Mouse (Mus musculus): ENCODE results near the gene Rasa2. TPM values are rescaled to one million over a fixed set of nuclear protein-coding genes. Genes with fewer than 3 reads are reported as not detected.
"Not testable (repeated sequence)": the region's sequence is repeated elsewhere in the genome, so short reads cannot be mapped to it uniquely, and the experiment has no call there.

The Rasa2 gene
- polyA plus RNA-seq, 1 experiment from 2014 or later = 14.0 TPM

- no peak overlapping the region for H3K27ac ChIP-seq (ENCODE audit: low read depth, low read length)
- no peak overlapping the region for H3K9ac ChIP-seq (ENCODE audit: low read length)
- H3K27me3 ChIP-seq (ENCODE audit: control insufficient read depth, insufficient read depth, low read length) = no peaks in the 10 kb centered on the region
- WGBS = 83% methylated on average over 6 of the region's 6 CpGs
- no peaks in the 10 kb centered on the region for H3K9me3 ChIP-seq (ENCODE audit: control insufficient read depth, low read length)
- H3K4me3 ChIP-seq (ENCODE audit: low read depth, low read length) = no peak overlapping the region
- no peaks in the 10 kb centered on the region for H3K36me3 ChIP-seq (ENCODE audit: control insufficient read depth, insufficient read depth, low read length)
- H3K4me1 ChIP-seq (ENCODE audit: control insufficient read depth, insufficient read depth, low read length) = peaks cover 5% of the 10 kb centered on the region; the same call in 1 of the 2 replicates
- H3K4me2 ChIP-seq = no peak overlapping the region
- DNase-seq (ENCODE audit: low spot score, missing footprints) = no peak
- ATAC-seq (ENCODE audit: low FRiP score) = no peak
Observed at GRCm38 (mm10) chr9:96533476-96533875, 97.9 kb downstream of the Rasa2 start.

DNA sequence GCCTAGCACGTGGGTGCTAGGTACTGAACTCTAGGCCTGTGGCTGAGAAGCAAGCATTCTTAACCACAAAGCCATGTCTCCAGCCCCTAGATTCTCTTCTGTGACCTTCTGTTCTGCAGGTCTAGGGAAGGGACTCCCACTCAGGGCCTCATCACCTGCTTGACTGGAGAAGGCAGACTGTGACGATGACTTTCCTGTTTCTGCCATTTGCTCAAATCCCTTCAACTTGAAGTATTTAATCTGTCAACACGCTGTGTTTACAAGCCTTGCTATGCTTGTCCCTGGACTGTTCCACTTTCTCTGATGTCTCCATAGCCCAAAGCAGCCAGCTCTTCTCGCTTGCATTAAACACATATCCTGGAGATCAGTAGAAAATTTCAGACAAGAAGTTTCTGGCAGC, 98.9 kb downstream of the Rasa2 start:
- no peaks in the 10 kb centered on the region for H3K9me3 ChIP-seq (ENCODE audit: control insufficient read depth, low read length)
- H3K27me3 ChIP-seq (ENCODE audit: control insufficient read depth, insufficient read depth, low read length) = no peaks in the 10 kb centered on the region
- WGBS = 88% methylated on average over 4 of the region's 4 CpGs
- H3K4me1 ChIP-seq (ENCODE audit: control insufficient read depth, insufficient read depth, low read length) = peaks cover 5% of the 10 kb centered on the region; the same call in 1 of the 2 replicates
- ATAC-seq (ENCODE audit: low FRiP score) = no peak
- H3K4me2 ChIP-seq = no peak overlapping the region
- no peaks in the 10 kb centered on the region for H3K36me3 ChIP-seq (ENCODE audit: control insufficient read depth, insufficient read depth, low read length)
- no peak for DNase-seq (ENCODE audit: low spot score, missing footprints)
- no peak overlapping the region for H3K4me3 ChIP-seq (ENCODE audit: low read depth, low read length)
- no peak overlapping the region for H3K27ac ChIP-seq (ENCODE audit: low read depth, low read length)
- H3K9ac ChIP-seq (ENCODE audit: low read length) = no peak overlapping the region

- H3K27ac ChIP-seq (ENCODE audit: low read depth, low read length) = no peak overlapping the region
- H3K27me3 ChIP-seq (ENCODE audit: control insufficient read depth, insufficient read depth, low read length) = no peaks in the 10 kb centered on the region
- H3K4me1 ChIP-seq (ENCODE audit: control insufficient read depth, insufficient read depth, low read length) = no peaks in the 10 kb centered on the region
- 84% methylated on average over 11 of the region's 11 CpGs for WGBS
- no peak overlapping the region for H3K4me2 ChIP-seq
- no peak overlapping the region for H3K9ac ChIP-seq (ENCODE audit: low read length)
- DNase-seq (ENCODE audit: low spot score, missing footprints) (no peak), ATAC-seq (ENCODE audit: low FRiP score) (no peak)
- H3K36me3 ChIP-seq (ENCODE audit: control insufficient read depth, insufficient read depth, low read length) = no peaks in the 10 kb centered on the region
- H3K4me3 ChIP-seq (ENCODE audit: low read depth, low read length) = no peak overlapping the region
- H3K9me3 ChIP-seq (ENCODE audit: control insufficient read depth, low read length) = no peaks in the 10 kb centered on the region
Observed at GRCm38 (mm10) chr9:96530674-96531081, 100.7 kb downstream of the Rasa2 start.

DNA sequence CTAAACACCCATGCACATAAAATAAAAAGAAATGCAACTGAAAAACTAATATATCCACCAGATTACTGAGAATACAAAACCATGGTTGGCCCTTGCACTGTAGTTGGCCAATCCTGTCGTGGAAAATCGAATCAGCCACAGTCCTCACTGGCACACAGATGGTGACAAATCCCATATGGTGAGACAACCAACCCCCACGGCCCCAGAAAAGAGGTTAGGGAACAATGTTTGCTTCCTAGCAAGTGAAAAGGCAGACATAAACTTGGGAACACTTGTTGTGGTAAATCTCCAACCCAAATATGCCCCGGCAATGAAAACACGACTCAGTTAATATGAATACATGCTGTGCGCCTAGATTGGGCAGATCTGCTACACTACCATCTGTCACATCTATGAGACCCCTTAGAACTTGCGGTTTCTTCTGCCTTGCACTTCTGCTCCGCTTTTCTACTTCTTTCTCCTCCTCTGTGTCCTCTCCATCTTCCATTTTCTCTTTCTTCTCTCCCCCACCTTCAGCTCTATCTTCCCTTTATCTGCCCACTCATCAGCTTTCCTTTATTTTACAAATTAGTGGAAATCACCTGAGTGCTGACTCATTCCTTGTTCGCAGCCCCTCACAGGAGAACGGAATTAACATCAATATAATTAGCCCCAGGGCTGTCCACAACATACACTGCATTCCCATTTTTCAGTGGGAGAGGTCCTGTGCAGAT, 101.3 kb downstream of the Rasa2 start:
- Histone ChIP-seq H3K27me3 (ENCODE audit: control insufficient read depth, insufficient read depth, low read length) (no peaks in the 10 kb centered on the region), H3K27ac (ENCODE audit: low read depth, low read length) (no peak overlapping the region), H3K4me3 (ENCODE audit: low read depth, low read length) (no peak overlapping the region), H3K9me3 (ENCODE audit: control insufficient read depth, low read length) (no peaks in the 10 kb centered on the region), H3K9ac (ENCODE audit: low read length) (no peak overlapping the region), H3K4me1 (ENCODE audit: control insufficient read depth, insufficient read depth, low read length) (no peaks in the 10 kb centered on the region), H3K4me2 (no peak overlapping the region), H3K36me3 (ENCODE audit: control insufficient read depth, insufficient read depth, low read length) (no peaks in the 10 kb centered on the region)
- no peak for ATAC-seq (ENCODE audit: low FRiP score)
- DNase-seq (ENCODE audit: low spot score, missing footprints) = no peak
- WGBS = 76% methylated on average over 10 of the region's 10 CpGs

DNA sequence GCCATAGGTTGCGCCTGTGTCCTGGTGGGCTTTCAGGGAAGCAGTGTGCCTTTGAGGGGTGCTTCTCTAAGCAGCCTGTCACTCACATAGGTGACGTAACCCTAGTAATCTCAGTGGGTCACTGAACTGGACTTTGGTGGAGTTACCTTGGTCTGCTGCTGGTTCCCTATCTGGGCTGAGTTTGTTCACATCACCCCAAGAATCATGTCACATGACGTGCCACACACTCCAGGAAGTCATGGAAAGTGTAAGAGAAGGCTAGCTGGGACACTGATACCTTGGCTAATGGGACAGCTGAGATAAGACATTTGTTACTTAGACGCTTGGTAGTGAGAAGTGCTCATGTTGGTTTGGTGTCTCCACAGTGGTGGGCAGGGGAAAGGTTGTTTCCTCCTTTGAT, 105.4 kb downstream of the Rasa2 start:
- Histone ChIP-seq H3K36me3 (ENCODE audit: control insufficient read depth, insufficient read depth, low read length) (no peaks in the 10 kb centered on the region), H3K27me3 (ENCODE audit: control insufficient read depth, insufficient read depth, low read length) (no peaks in the 10 kb centered on the region), H3K9ac (ENCODE audit: low read length) (no peak overlapping the region), H3K4me1 (ENCODE audit: control insufficient read depth, insufficient read depth, low read length) (no peaks in the 10 kb centered on the region), H3K4me2 (no peak overlapping the region), H3K4me3 (ENCODE audit: low read depth, low read length) (no peak overlapping the region), H3K9me3 (ENCODE audit: control insufficient read depth, low read length) (no peaks in the 10 kb centered on the region), H3K27ac (ENCODE audit: low read depth, low read length) (no peak overlapping the region)
- ATAC-seq (ENCODE audit: low FRiP score) (no peak), DNase-seq (ENCODE audit: low spot score, missing footprints) (no peak)
- WGBS = 76% methylated on average over 4 of the region's 4 CpGs

DNA sequence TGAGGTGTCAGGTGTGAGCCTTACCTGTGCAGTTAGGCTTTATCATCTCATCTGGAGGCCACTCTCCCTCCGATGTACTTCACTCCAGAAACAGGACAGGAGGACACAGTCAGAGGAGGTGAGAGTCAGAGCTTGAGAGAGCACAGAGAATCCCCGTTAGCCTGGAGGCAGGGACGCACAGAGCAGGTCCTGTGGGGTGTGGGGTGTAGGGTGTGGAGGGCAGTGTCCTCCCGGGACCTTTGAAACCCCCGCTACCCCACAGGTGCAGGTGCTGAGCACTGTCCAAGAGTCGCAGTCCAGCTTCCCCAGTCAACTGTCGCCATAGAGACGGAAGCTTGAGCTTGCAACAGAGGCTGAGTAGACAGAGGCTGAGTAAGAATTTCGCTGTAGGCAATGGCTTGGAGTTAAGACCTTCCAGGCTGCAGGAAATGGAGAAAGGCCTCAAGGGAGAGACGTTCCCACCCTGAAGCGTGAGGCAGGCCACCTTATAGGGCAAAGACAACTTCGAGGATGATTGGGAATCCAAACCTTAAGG, 106.4 kb downstream of the Rasa2 start, which contains the start of gene Gm28729:
Gene Gm28729, minus strand, starts transcription at position 293 of the 535 bp plus-strand sequence.
- Histone ChIP-seq H3K4me2 (no peak within 1 kb of the TSS), H3K4me3 (ENCODE audit: low read depth, low read length) (no peak within 1 kb of the TSS), H3K9me3 (ENCODE audit: control insufficient read depth, low read length) (no peaks in the 10 kb centered on the region), H3K9ac (ENCODE audit: low read length) (no peak within 1 kb of the TSS), H3K27me3 (ENCODE audit: control insufficient read depth, insufficient read depth, low read length) (no peaks in the 10 kb centered on the region), H3K27ac (ENCODE audit: low read depth, low read length) (no peak within 1 kb of the TSS), H3K36me3 (ENCODE audit: control insufficient read depth, insufficient read depth, low read length) (no peaks in the 10 kb centered on the region), H3K4me1 (ENCODE audit: control insufficient read depth, insufficient read depth, low read length) (no peaks in the 10 kb centered on the region)
- WGBS = 65% methylated on average over 12 of the region's 12 CpGs
- no peak for ATAC-seq (ENCODE audit: low FRiP score)
- no peak for DNase-seq (ENCODE audit: low spot score, missing footprints)

- Histone ChIP-seq H3K27ac (ENCODE audit: low read depth, low read length) (no peak overlapping the region), H3K4me2 (no peak overlapping the region), H3K4me1 (ENCODE audit: control insufficient read depth, insufficient read depth, low read length) (no peaks in the 10 kb centered on the region), H3K9me3 (ENCODE audit: control insufficient read depth, low read length) (no peaks in the 10 kb centered on the region), H3K36me3 (ENCODE audit: control insufficient read depth, insufficient read depth, low read length) (no peaks in the 10 kb centered on the region), H3K9ac (ENCODE audit: low read length) (no peak overlapping the region), H3K27me3 (ENCODE audit: control insufficient read depth, insufficient read depth, low read length) (no peaks in the 10 kb centered on the region), H3K4me3 (ENCODE audit: low read depth, low read length) (no peak overlapping the region)
- WGBS = 87% methylated on average over 5 of the region's 5 CpGs
- ATAC-seq (ENCODE audit: low FRiP score) = no peak
- no peak for DNase-seq (ENCODE audit: low spot score, missing footprints)
Observed at GRCm38 (mm10) chr9:96523148-96523547, 108.3 kb downstream of the Rasa2 start.

GRCm38 (mm10) chr9:96521574-96521973, 109.8 kb downstream of the Rasa2 start:
- 85% methylated on average over 2 of the region's 2 CpGs for WGBS
- H3K9me3 ChIP-seq (ENCODE audit: control insufficient read depth, low read length); H3K4me1 ChIP-seq (ENCODE audit: control insufficient read depth, insufficient read depth, low read length); H3K27ac ChIP-seq (ENCODE audit: low read depth, low read length); H3K36me3 ChIP-seq (ENCODE audit: control insufficient read depth, insufficient read depth, low read length); H3K27me3 ChIP-seq (ENCODE audit: control insufficient read depth, insufficient read depth, low read length); H3K4me3 ChIP-seq (ENCODE audit: low read depth, low read length); H3K4me2 ChIP-seq; H3K9ac ChIP-seq (ENCODE audit: low read length); ATAC-seq (ENCODE audit: low FRiP score); DNase-seq (ENCODE audit: low spot score, missing footprints): not testable (repeated sequence)

DNA sequence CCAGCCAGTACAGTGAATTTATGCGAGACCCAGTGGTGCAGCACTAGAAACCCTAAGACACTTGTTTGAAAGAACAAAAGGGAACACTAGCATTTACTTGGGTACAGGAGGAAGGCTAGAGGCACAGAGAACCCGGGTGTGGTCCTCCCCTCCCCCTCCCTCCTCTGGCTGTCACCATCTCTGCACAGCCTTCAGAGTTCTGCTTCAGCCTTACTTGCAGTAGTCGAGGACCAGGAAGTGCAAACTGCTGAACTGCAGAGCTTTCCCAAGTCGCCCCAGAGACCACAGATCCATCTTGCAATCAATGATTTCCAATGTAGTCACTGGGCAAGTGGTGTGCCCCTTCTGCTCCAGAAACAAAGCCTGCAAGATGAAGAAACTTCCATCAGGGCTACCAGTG, 114.0 kb downstream of the Rasa2 start:
- no peaks in the 10 kb centered on the region for H3K4me1 ChIP-seq (ENCODE audit: control insufficient read depth, insufficient read depth, low read length)
- H3K36me3 ChIP-seq (ENCODE audit: control insufficient read depth, insufficient read depth, low read length) = no peaks in the 10 kb centered on the region
- H3K4me2 ChIP-seq = no peak overlapping the region
- ATAC-seq (ENCODE audit: low FRiP score) (no peak), DNase-seq (ENCODE audit: low spot score, missing footprints) (no peak)
- H3K9me3 ChIP-seq (ENCODE audit: control insufficient read depth, low read length) = no peaks in the 10 kb centered on the region
- H3K27me3 ChIP-seq (ENCODE audit: control insufficient read depth, insufficient read depth, low read length) = no peaks in the 10 kb centered on the region
- WGBS = 51% methylated on average over 4 of the region's 4 CpGs
- no peak overlapping the region for H3K27ac ChIP-seq (ENCODE audit: low read depth, low read length)
- no peak overlapping the region for H3K9ac ChIP-seq (ENCODE audit: low read length)
- no peak overlapping the region for H3K4me3 ChIP-seq (ENCODE audit: low read depth, low read length)

Data from midbrain, embryonic 11.5 days (tissue).